Mouse (Mus musculus): ENCODE results near the gene Aspn. TPM values are rescaled to one million over a fixed set of nuclear protein-coding genes. Genes with fewer than 3 reads are reported as not detected.

The Aspn gene
- polyA plus RNA-seq, 1 experiment: 1.1 TPM

- TF ChIP-seq POLR2A (IDR thresholded peaks at IDR 0.05; ENCODE audit: borderline replicate concordance, insufficient read depth, low read length) (no peak), CTCF (IDR thresholded peaks at IDR 0.05; ENCODE audit: borderline replicate concordance, insufficient read depth, low read depth, low read length) (no peak)
- H3K4me3 ChIP-seq (replicated peaks; ENCODE audit: insufficient read depth, low read depth, low read length): no peak overlapping the region
- no peak for DNase-seq
- H3K27me3 ChIP-seq (ENCODE audit: control insufficient read depth, insufficient read depth, low read length): no peaks in the 10 kb centered on the region
- H3K27ac ChIP-seq (ENCODE audit: insufficient read depth, low read length): no peak overlapping the region
- 96% methylated on average over 1 of the region's 1 CpGs for WGBS
- no peaks in the 10 kb centered on the region for H3K4me1 ChIP-seq (ENCODE audit: control insufficient read depth, insufficient read depth, low read length)
Observed at GRCm38 (mm10) chr13:49538693-49539092, 5.5 kb upstream of the Aspn start.

DNA sequence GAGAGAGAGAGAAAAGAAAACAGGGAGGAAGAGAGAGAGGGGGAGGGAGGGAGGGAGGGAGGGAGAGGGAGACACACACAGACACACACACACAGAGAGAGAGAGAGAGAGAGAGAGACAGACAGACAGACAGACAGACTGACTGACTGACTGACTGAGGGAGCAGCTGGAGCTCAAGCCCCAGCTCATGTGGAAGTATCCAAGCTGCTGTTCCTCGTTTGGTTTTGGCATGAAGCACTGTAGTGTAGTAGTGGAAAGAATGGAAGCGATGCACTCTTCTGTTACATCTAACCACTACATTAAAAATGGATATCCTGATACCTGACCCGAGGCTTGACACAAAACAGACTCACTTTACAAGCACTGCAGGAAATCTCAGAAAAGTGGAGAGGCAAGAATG, 1.4 kb downstream of the Aspn start:
- H3K27me3 ChIP-seq (ENCODE audit: control insufficient read depth, insufficient read depth, low read length): no peaks in the 10 kb centered on the region
- no peaks in the 10 kb centered on the region for H3K4me1 ChIP-seq (ENCODE audit: control insufficient read depth, insufficient read depth, low read length)
- DNase-seq: no peak
- no peak overlapping the region for H3K27ac ChIP-seq (ENCODE audit: insufficient read depth, low read length)
- H3K4me3 ChIP-seq (replicated peaks; ENCODE audit: insufficient read depth, low read depth, low read length): no peak overlapping the region
- TF ChIP-seq CTCF (IDR thresholded peaks at IDR 0.05; ENCODE audit: borderline replicate concordance, insufficient read depth, low read depth, low read length) (no peak), POLR2A (IDR thresholded peaks at IDR 0.05; ENCODE audit: borderline replicate concordance, insufficient read depth, low read length) (no peak)
- WGBS: 45% methylated on average over 3 of the region's 3 CpGs

GRCm38 (mm10) chr13:49546517-49546916, 2.3 kb downstream of the Aspn start:
- no peaks in the 10 kb centered on the region for H3K4me1 ChIP-seq (ENCODE audit: control insufficient read depth, insufficient read depth, low read length)
- H3K27ac ChIP-seq (ENCODE audit: insufficient read depth, low read length): no peak overlapping the region
- no peak overlapping the region for H3K4me3 ChIP-seq (replicated peaks; ENCODE audit: insufficient read depth, low read depth, low read length)
- no peaks in the 10 kb centered on the region for H3K27me3 ChIP-seq (ENCODE audit: control insufficient read depth, insufficient read depth, low read length)
- TF ChIP-seq POLR2A (IDR thresholded peaks at IDR 0.05; ENCODE audit: borderline replicate concordance, insufficient read depth, low read length): no peak
- no peak for TF ChIP-seq CTCF (IDR thresholded peaks at IDR 0.05; ENCODE audit: borderline replicate concordance, insufficient read depth, low read depth, low read length)
- no peak for DNase-seq
- 84% methylated on average over 1 of the region's 1 CpGs for WGBS

GRCm38 (mm10) chr13:49547563-49548150, 3.4 kb downstream of the Aspn start:
- TF ChIP-seq CTCF (IDR thresholded peaks at IDR 0.05; ENCODE audit: borderline replicate concordance, insufficient read depth, low read depth, low read length): no peak
- TF ChIP-seq POLR2A (IDR thresholded peaks at IDR 0.05; ENCODE audit: borderline replicate concordance, insufficient read depth, low read length): no peak
- DNase-seq: no peak
- H3K4me3 ChIP-seq (replicated peaks; ENCODE audit: insufficient read depth, low read depth, low read length): no peak overlapping the region
- no peaks in the 10 kb centered on the region for H3K4me1 ChIP-seq (ENCODE audit: control insufficient read depth, insufficient read depth, low read length)
- WGBS: 79% methylated on average over 1 of the region's 1 CpGs
- H3K27ac ChIP-seq (ENCODE audit: insufficient read depth, low read length): no peak overlapping the region
- no peaks in the 10 kb centered on the region for H3K27me3 ChIP-seq (ENCODE audit: control insufficient read depth, insufficient read depth, low read length)

DNA sequence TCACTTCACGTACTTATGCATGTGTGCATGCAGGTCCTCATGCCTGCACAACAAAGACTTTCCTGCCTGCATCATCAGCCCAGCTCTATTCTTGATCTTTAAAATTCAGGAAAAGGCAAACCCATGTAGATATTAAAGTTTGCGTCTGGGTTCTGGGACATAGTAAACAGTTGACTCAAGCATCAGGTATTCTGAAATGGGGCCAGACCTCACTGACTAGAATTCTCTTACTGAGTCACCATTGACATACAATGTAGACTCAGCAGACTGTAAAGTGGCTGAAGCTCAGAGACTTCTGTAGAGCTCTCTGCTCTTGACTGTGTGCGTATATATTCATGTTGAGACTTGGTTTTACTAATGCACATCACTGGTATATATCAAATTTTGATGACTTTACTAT, 5.4 kb downstream of the Aspn start:
- 94% methylated on average over 3 of the region's 3 CpGs for whole genome bisulfite sequencing
- no peak for TF ChIP-seq POLR2A (IDR thresholded peaks at IDR 0.05; ENCODE audit: borderline replicate concordance, insufficient read depth, low read length)
- no peak for TF ChIP-seq CTCF (IDR thresholded peaks at IDR 0.05; ENCODE audit: borderline replicate concordance, insufficient read depth, low read depth, low read length)
- no peak for DNase-seq
- no peaks in the 10 kb centered on the region for H3K4me1 ChIP-seq (ENCODE audit: control insufficient read depth, insufficient read depth, low read length)
- H3K27ac ChIP-seq (ENCODE audit: insufficient read depth, low read length): no peak overlapping the region
- H3K4me3 ChIP-seq (replicated peaks; ENCODE audit: insufficient read depth, low read depth, low read length): no peak overlapping the region
- H3K27me3 ChIP-seq (ENCODE audit: control insufficient read depth, insufficient read depth, low read length): no peaks in the 10 kb centered on the region

- Histone ChIP-seq H3K4me1 (ENCODE audit: control insufficient read depth, insufficient read depth, low read length) (no peaks in the 10 kb centered on the region), H3K27me3 (ENCODE audit: control insufficient read depth, insufficient read depth, low read length) (no peaks in the 10 kb centered on the region), H3K27ac (ENCODE audit: insufficient read depth, low read length) (no peak overlapping the region), H3K4me3 (replicated peaks; ENCODE audit: insufficient read depth, low read depth, low read length) (no peak overlapping the region)
- 70% methylated on average over 5 of the region's 5 CpGs for WGBS
- TF ChIP-seq CTCF (IDR thresholded peaks at IDR 0.05; ENCODE audit: borderline replicate concordance, insufficient read depth, low read depth, low read length) (no peak), POLR2A (IDR thresholded peaks at IDR 0.05; ENCODE audit: borderline replicate concordance, insufficient read depth, low read length) (no peak)
- no peak for DNase-seq
Observed at GRCm38 (mm10) chr13:49554519-49554918, 10.3 kb downstream of the Aspn start.

DNA sequence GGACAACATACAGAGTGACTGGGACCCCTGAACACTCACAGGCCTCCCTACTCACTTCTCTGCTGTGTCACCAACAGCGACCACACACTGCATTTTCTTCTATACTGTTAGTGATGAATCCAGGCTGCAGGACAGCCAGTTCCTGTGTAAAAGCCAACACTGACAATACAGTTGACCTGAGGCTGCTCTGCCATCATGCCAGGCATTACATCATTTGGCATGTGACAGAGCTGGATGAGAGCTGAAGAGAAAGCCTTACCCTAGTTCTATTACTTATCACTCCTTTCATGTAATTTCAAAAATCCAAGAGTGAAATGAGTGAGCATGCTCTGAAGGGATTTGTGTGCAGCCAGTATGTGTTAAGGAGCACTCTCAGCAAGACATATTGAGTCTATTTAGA, 12.0 kb downstream of the Aspn start:
- Histone ChIP-seq H3K4me3 (replicated peaks; ENCODE audit: insufficient read depth, low read depth, low read length) (no peak overlapping the region), H3K4me1 (ENCODE audit: control insufficient read depth, insufficient read depth, low read length) (no peaks in the 10 kb centered on the region), H3K27me3 (ENCODE audit: control insufficient read depth, insufficient read depth, low read length) (no peaks in the 10 kb centered on the region), H3K27ac (ENCODE audit: insufficient read depth, low read length) (no peak overlapping the region)
- 63% methylated on average over 1 of the region's 1 CpGs for WGBS
- no peak for TF ChIP-seq POLR2A (IDR thresholded peaks at IDR 0.05; ENCODE audit: borderline replicate concordance, insufficient read depth, low read length)
- no peak for TF ChIP-seq CTCF (IDR thresholded peaks at IDR 0.05; ENCODE audit: borderline replicate concordance, insufficient read depth, low read depth, low read length)
- DNase-seq: peak; percentile 8 to 21

DNA sequence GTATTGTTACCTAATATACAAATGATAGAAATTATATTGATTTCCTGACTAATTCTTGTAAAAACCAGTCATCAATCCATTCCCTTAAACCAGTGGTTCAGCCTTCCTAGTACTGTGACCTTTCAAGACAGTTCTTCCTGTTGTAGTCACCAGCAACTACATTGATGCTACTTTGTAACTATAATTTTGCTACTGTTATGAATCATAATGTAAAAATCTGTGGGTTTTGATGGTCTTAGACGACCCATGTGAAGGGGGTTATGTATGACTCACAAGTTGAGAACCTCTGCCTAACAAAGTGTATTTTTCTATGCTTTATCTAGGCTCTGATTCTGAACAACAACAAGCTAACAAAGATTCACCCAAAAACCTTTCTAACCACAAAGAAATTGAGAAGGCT, 12.7 kb downstream of the Aspn start:
- no peak overlapping the region for H3K27ac ChIP-seq (ENCODE audit: insufficient read depth, low read length)
- no peak for TF ChIP-seq CTCF (IDR thresholded peaks at IDR 0.05; ENCODE audit: borderline replicate concordance, insufficient read depth, low read depth, low read length)
- TF ChIP-seq POLR2A (IDR thresholded peaks at IDR 0.05; ENCODE audit: borderline replicate concordance, insufficient read depth, low read length): no peak
- no peaks in the 10 kb centered on the region for H3K27me3 ChIP-seq (ENCODE audit: control insufficient read depth, insufficient read depth, low read length)
- DNase-seq: no peak
- WGBS: 80% methylated on average over 1 of the region's 1 CpGs
- no peaks in the 10 kb centered on the region for H3K4me1 ChIP-seq (ENCODE audit: control insufficient read depth, insufficient read depth, low read length)
- H3K4me3 ChIP-seq (replicated peaks; ENCODE audit: insufficient read depth, low read depth, low read length): no peak overlapping the region

Data from cerebellum, adult 2 months (tissue).